Mouse (Mus musculus) yolk sac, embryonic 10.5 days (tissue): ENCODE results near the gene Tcf7l1.
A peak's percentile ranks its signal among the peaks of the same experiment; 100 is the strongest.

Source experiments
- DNase-seq: peaks from one replicate; pipeline ENCODE4 v3.0.0-alpha.2; 2017; ENCODE audit warnings: low spot score

Tcf7l1 gene

GRCm38 (mm10) chr6:72699467-72700126 is 89.5 kb downstream of the Tcf7l1 start:
- DNase-seq: no peak

GRCm38 (mm10) chr6:72698559-72698958 is 90.5 kb downstream of the Tcf7l1 start:
- no peak for DNase-seq

GRCm38 (mm10) chr6:72696601-72697335 is 92.3 kb downstream of the Tcf7l1 start:
- DNase-seq: no peak

GRCm38 (mm10) chr6:72694791-72695204 is 94.3 kb downstream of the Tcf7l1 start:
- DNase-seq: no peak

GRCm38 (mm10) chr6:72694047-72694790 is 94.8 kb downstream of the Tcf7l1 start:
- no peak for DNase-seq

- DNase-seq: no peak
Observed at GRCm38 (mm10) chr6:72692469-72692868, 96.6 kb downstream of the Tcf7l1 start.

GRCm38 (mm10) chr6:72691549-72691948 is 97.5 kb downstream of the Tcf7l1 start:
- no peak for DNase-seq

GRCm38 (mm10) chr6:72690595-72690994 is 98.5 kb downstream of the Tcf7l1 start:
- DNase-seq: peak; percentile 55

- DNase-seq: no peak
Observed at GRCm38 (mm10) chr6:72690001-72690400, 99.1 kb downstream of the Tcf7l1 start.

- no peak for DNase-seq
Observed at GRCm38 (mm10) chr6:72689046-72689445, 100.0 kb downstream of the Tcf7l1 start.

- no peak for DNase-seq
Observed at GRCm38 (mm10) chr6:72685165-72685564, 103.9 kb downstream of the Tcf7l1 start.

- DNase-seq: no peak
Observed at GRCm38 (mm10) chr6:72684260-72684805, 104.7 kb downstream of the Tcf7l1 start.

GRCm38 (mm10) chr6:72682238-72682637 is 106.8 kb downstream of the Tcf7l1 start:
- no peak for DNase-seq

- DNase-seq: no peak
Observed at GRCm38 (mm10) chr6:72680936-72681335, 108.1 kb downstream of the Tcf7l1 start.

GRCm38 (mm10) chr6:72678631-72679030 is 110.4 kb downstream of the Tcf7l1 start:
- DNase-seq: no peak

- peak; percentile 78 for DNase-seq
Observed at GRCm38 (mm10) chr6:72677510-72678220, 111.4 kb downstream of the Tcf7l1 start.

- DNase-seq: peak; percentile 67
Observed at GRCm38 (mm10) chr6:72677079-72677478, 112.0 kb downstream of the Tcf7l1 start.

GRCm38 (mm10) chr6:72676376-72676775 is 112.7 kb downstream of the Tcf7l1 start:
- no peak for DNase-seq

- DNase-seq: no peak
Observed at GRCm38 (mm10) chr6:72673751-72674150, 115.3 kb downstream of the Tcf7l1 start.

GRCm38 (mm10) chr6:72671129-72671528 is 117.9 kb downstream of the Tcf7l1 start:
- DNase-seq: no peak

- DNase-seq: no peak
Observed at GRCm38 (mm10) chr6:72667021-72667420, 122.0 kb downstream of the Tcf7l1 start.

GRCm38 (mm10) chr6:72664290-72664689 is 124.8 kb downstream of the Tcf7l1 start:
- DNase-seq: no peak
